Mouse (Mus musculus): ENCODE results near the gene Smok3b.

Smok3b gene

GRCm38 (mm10) chr5:138085421-138085911 lies 64.2 kb downstream of the Smok3b start:
- DNase-seq (ENCODE audit: low spot score), result no peak

GRCm38 (mm10) chr5:138086842-138087241 lies 65.6 kb downstream of the Smok3b start:
- no peak for DNase-seq (ENCODE audit: low spot score)

- no peak for DNase-seq (ENCODE audit: low spot score)
Observed at GRCm38 (mm10) chr5:138088366-138088765, 67.1 kb downstream of the Smok3b start.

- DNase-seq (ENCODE audit: low spot score), result no peak
Observed at GRCm38 (mm10) chr5:138089108-138089551, 67.9 kb downstream of the Smok3b start.

GRCm38 (mm10) chr5:138090271-138090670 lies 69.0 kb downstream of the Smok3b start:
- DNase-seq (ENCODE audit: low spot score), result no peak

- no peak for DNase-seq (ENCODE audit: low spot score)
Observed at GRCm38 (mm10) chr5:138090737-138091136, 69.5 kb downstream of the Smok3b start.

GRCm38 (mm10) chr5:138092771-138093170 lies 71.5 kb downstream of the Smok3b start:
- no peak for DNase-seq (ENCODE audit: low spot score)

- no peak for DNase-seq (ENCODE audit: low spot score)
Observed at GRCm38 (mm10) chr5:138094474-138094873, 73.2 kb downstream of the Smok3b start.
